Mouse (Mus musculus) forebrain, embryonic 12.5 days (tissue): Measurements from ENCODE around the gene Kif27. TPM values are rescaled to one million over a fixed set of nuclear protein-coding genes. Genes with fewer than 3 reads are reported as not detected.
A peak's percentile ranks its signal among the peaks of the same experiment; 100 is the strongest.

ENCODE experiments used
- ATAC-seq: fragments of 200-750 bp; cut with Nextera tagmentation; 2 replicates; pipeline ENCODE4 v1.8.0; 2017; ENCODE audit warnings: moderate TSS enrichment; ENCODE audit not compliant: low FRiP score
- H3K27ac ChIP-seq: fragments of 300-500 bp; sonication (generic); 2 replicates; pipeline ENCODE4 v1.5.1; 2016; ENCODE audit warnings: mild to moderate bottlenecking
- H3K27me3 ChIP-seq: fragments of 300-500 bp; sonication (generic); 2 replicates; pipeline ENCODE4 v1.6.1; 2016; ENCODE audit warnings: mild to moderate bottlenecking
- H3K36me3 ChIP-seq: fragments of 300-500 bp; sonication (generic); replicated peaks from 2 replicates; pipeline ENCODE4 v1.6.1; 2016; ENCODE audit warnings: mild to moderate bottlenecking
- H3K4me1 ChIP-seq: fragments of 300-500 bp; sonication (generic); 2 replicates; pipeline ENCODE4 v1.6.1; 2016
- H3K4me2 ChIP-seq: fragments of 300-500 bp; sonication (generic); 2 replicates; pipeline ENCODE4 v1.6.1; 2016; ENCODE audit warnings: mild to moderate bottlenecking, moderate library complexity
- H3K4me3 ChIP-seq: fragments of 300-500 bp; sonication (generic); replicated peaks from 2 replicates; pipeline ENCODE4 v1.5.1; 2016; ENCODE audit warnings: mild to moderate bottlenecking
- H3K9ac ChIP-seq: fragments of 300-500 bp; sonication (generic); 2 replicates; pipeline ENCODE4 v1.6.1; 2016; ENCODE audit warnings: mild to moderate bottlenecking
- H3K9me3 ChIP-seq: fragments of 300-500 bp; sonication (generic); 2 replicates; pipeline ENCODE4 v1.6.1; 2016
- WGBS: fragments of 180-500 bp; shearing (Covaris S2); methylation state at CpG from one replicate; pipeline ENCODE4 v1.1.7; 2016; 5-methylcytosine and 5-hydroxymethylcytosine counted together
- microRNA counts: library from miRNA; unstranded; fragments of <30 nt; microRNA quantifications from one replicate; lab custom pipeline; 2017
- microRNA-seq: library from miRNA; unstranded; fragments of <30 nt; microRNA quantifications from one replicate; pipeline ENCODE4, GENCODE M21; 2017
- polyA plus RNA-seq: library from polyadenylated mRNA; unstranded; fragments of >200 nt; fragmentation: Nextera tagmentation; extraction: Ambion mirVana; gene quantifications from 2 replicates; pipeline ENCODE4 v1.2.1, GENCODE M21; 2016

Kif27 gene
- polyA plus RNA-seq, 1 experiment from 2014 or later = 1.7 TPM

DNA sequence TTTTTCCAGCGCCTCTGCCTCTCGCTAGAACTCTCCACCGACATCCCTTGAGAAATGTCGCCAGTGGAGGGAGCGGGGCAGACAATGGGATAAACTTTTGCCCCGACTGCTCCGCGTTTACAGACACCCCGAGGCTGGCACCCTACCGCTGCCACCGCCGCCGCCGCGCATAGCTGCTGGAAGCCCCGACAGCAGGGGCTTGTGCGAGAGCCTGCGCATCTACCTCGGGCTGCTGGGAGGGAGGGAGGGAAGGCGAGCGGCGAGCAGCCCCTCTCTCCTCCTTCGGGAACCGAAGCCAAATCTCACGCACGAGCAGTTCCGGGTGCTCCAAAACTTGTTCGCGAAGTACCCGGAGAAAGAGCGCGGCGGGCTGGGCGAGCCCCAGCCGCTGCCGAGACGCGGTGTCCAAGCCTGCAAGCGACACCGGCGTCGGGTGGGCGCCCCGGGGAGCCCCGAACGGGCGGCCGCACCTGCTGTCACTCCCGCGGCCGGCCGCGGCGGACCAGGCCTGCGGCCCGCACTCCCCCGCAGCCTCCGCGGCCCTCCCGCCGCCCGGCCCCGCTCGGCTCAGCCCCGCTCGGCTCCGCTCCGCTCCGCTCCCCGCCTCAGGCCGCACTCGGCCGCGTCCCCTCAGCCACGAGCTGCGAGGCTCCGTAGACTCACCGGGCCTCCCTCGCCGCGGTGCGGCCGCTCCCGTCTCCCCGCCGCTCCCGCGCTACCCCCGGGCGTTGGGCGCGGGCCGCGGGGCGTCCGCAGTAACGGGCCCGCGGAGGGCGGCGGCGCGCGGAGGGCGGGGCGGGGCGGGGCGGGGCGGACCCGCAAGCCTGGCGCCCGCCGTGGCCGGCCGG is 85.3 kb downstream of the Kif27 start:
- Histone ChIP-seq H3K9ac (peak overlapping the region; percentile 87), H3K4me2 (peak overlapping the region; percentile 80), H3K27ac (peak overlapping the region; percentile 91), H3K36me3 (no peaks in the 10 kb centered on the region), H3K4me3 (peak overlapping the region; percentile 95), H3K27me3 (no peaks in the 10 kb centered on the region), H3K9me3 (no peaks in the 10 kb centered on the region), H3K4me1 (peaks cover 24% of the 10 kb centered on the region)
- ATAC-seq = peak; percentile 76
- under 1% methylated on average over 89 of the region's 115 CpGs for WGBS

GRCm38 (mm10) chr13:58266864-58267263 is 92.1 kb downstream of the Kif27 start:
- peaks cover 11% of the 10 kb centered on the region for H3K36me3 ChIP-seq
- no peak overlapping the region for H3K4me3 ChIP-seq
- no peak overlapping the region for H3K9ac ChIP-seq
- 78% methylated on average over 3 of the region's 3 CpGs for WGBS
- H3K27me3 ChIP-seq = no peaks in the 10 kb centered on the region
- no peak overlapping the region for H3K4me2 ChIP-seq
- no peaks in the 10 kb centered on the region for H3K4me1 ChIP-seq
- no peak for ATAC-seq
- no peak overlapping the region for H3K27ac ChIP-seq
- H3K9me3 ChIP-seq = no peaks in the 10 kb centered on the region

GRCm38 (mm10) chr13:58263546-58263945 is 95.4 kb downstream of the Kif27 start:
- H3K4me2 ChIP-seq = no peak overlapping the region
- H3K36me3 ChIP-seq = peaks cover 16% of the 10 kb centered on the region
- H3K27me3 ChIP-seq = no peaks in the 10 kb centered on the region
- H3K4me3 ChIP-seq = no peak overlapping the region
- WGBS = 86% methylated on average over 8 of the region's 8 CpGs
- H3K9ac ChIP-seq = no peak overlapping the region
- no peaks in the 10 kb centered on the region for H3K9me3 ChIP-seq
- no peaks in the 10 kb centered on the region for H3K4me1 ChIP-seq
- no peak overlapping the region for H3K27ac ChIP-seq
- no peak for ATAC-seq

DNA sequence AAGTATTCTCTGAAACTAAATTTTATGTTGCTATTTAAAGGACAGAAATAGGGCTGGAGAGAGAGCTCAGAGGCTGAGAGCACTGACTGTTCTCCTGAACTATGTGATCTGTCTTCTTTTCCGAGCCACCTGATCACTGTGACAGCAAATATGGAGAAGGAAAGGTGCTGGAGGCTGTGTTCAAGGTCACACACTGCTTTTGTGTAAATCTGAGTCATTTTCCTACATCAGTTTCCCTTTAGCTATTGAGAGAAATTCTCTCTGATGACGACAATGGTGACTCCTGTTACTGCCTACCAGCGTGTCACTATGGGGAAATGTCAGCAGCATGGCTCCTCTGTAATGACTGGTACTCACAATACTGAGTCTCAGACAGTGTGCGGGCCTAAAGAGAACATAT is 97.2 kb downstream of the Kif27 start:
- WGBS = 93% methylated on average over 4 of the region's 4 CpGs
- H3K4me2 ChIP-seq = no peak overlapping the region
- ATAC-seq = no peak
- no peak overlapping the region for H3K9ac ChIP-seq
- no peak overlapping the region for H3K4me3 ChIP-seq
- H3K27me3 ChIP-seq = no peaks in the 10 kb centered on the region
- H3K36me3 ChIP-seq = peaks cover 16% of the 10 kb centered on the region
- H3K4me1 ChIP-seq = no peaks in the 10 kb centered on the region
- H3K9me3 ChIP-seq = no peaks in the 10 kb centered on the region
- H3K27ac ChIP-seq = no peak overlapping the region

- no peak overlapping the region for H3K27ac ChIP-seq
- no peaks in the 10 kb centered on the region for H3K4me1 ChIP-seq
- H3K4me2 ChIP-seq = no peak overlapping the region
- peaks cover 32% of the 10 kb centered on the region for H3K36me3 ChIP-seq
- H3K27me3 ChIP-seq = no peaks in the 10 kb centered on the region
- ATAC-seq = no peak
- no peak overlapping the region for H3K9ac ChIP-seq
- WGBS = 87% methylated on average over 1 of the region's 1 CpGs
- H3K9me3 ChIP-seq = no peaks in the 10 kb centered on the region
- H3K4me3 ChIP-seq = no peak overlapping the region
These were observed 105.7 kb downstream of the Kif27 start for GRCm38 (mm10) chr13:58253268-58253667.

DNA sequence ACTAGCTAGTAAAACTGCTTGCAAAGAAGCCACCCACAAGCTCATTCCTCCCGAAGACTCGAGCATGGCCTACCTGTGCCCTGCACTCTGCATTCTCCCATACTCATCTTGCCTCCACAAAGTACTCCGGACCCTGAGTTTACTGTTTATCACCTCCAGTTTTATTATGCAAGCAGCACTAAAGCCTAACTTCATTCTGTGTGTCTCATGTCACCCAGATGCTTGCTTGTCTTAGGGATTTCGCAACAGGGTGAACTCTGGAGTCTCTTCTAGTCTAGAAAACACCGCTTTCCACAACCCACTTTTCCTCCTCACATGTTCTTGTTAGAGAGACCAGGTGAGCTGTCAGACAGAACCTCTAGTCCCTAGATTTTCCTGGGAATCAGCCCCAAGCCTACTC is 110.0 kb downstream of the Kif27 start:
- Histone ChIP-seq H3K4me1 (no peaks in the 10 kb centered on the region), H3K27ac (no peak overlapping the region), H3K4me2 (no peak overlapping the region), H3K9me3 (no peaks in the 10 kb centered on the region), H3K9ac (no peak overlapping the region), H3K27me3 (no peaks in the 10 kb centered on the region), H3K4me3 (no peak overlapping the region), H3K36me3 (peaks cover 27% of the 10 kb centered on the region)
- ATAC-seq = no peak
- whole genome bisulfite sequencing = 93% methylated on average over 5 of the region's 5 CpGs

MicroRNAs within 50 kb of the gene (microRNA counts, 519-probe panel; counts per million panel counts)
- 6,280 counts per million, percentile 86 among the panel's probes with 10 or more counts for microRNA mmu-miR-7a (lab: Ali Mortazavi, UCI)

Small RNA genes within 50 kb of the gene (microRNA-seq; reads per million reads assigned to microRNA genes)
- not detected for gene Mir6369
- 708 reads per million, percentile 73 among the genes with 10 or more reads in this experiment for gene Mir7-1

Other genes with a start within 250 kb of the Kif27 start
- gene Klhl3, start 245.5 kb downstream of the Kif27 start, polyA plus RNA-seq = 3.9 and 4.3 TPM in 2 replicates
- 69.5 and 75.3 TPM in 2 replicates for gene Hnrnpa0, start 230.6 kb downstream of the Kif27 start, polyA plus RNA-seq
- 54.7 and 59.5 TPM in 2 replicates for gene Idnk, start 201.5 kb downstream of the Kif27 start, polyA plus RNA-seq
- 162 and 172 TPM in 2 replicates for gene Ubqln1, start 143.5 kb downstream of the Kif27 start, polyA plus RNA-seq
- 40.7 and 48.6 TPM in 2 replicates for gene Gkap1, start 83.4 kb downstream of the Kif27 start, polyA plus RNA-seq
- gene 2210016F16Rik, start 26.1 kb upstream of the Kif27 start, polyA plus RNA-seq = 25.3 and 28.4 TPM in 2 replicates
- gene Rmi1, start 43.1 kb upstream of the Kif27 start, polyA plus RNA-seq = 32.3 and 36.1 TPM in 2 replicates
- 2,341 and 2,520 TPM in 2 replicates for gene Hnrnpk, start 44.2 kb upstream of the Kif27 start, polyA plus RNA-seq